ENCODE assay signal across 18 mouse cellular contexts in genomic region chr2:15038705-15039104, GRCm38 (mm10). TPM values are rescaled to one million over a fixed set of nuclear protein-coding genes. Genes with fewer than 3 reads are reported as not detected.
DNase-seq lines count a peak whose midpoint lies in the region; ATAC-seq and TF ChIP-seq lines count a peak whose summit lies in the region.
"Had no signal": no experiment of that assay in that cellular context is flagged by ENCODE, and none has a peak within 500 bp of the region (broad histone marks: within the 10 kb centered on the region; RNA-seq: fewer than 3 reads in every experiment).

No protein-coding gene starts in this region.

- TF ChIP-seq EP300 in heart, adult 2 months (IDR thresholded peaks at IDR 0.05; ENCODE audit: insufficient read depth, low read depth, low read length), result peak; percentile 95

- 42% methylated on average over 6 of the region's 6 CpGs for WGBS in heart, adult 2 months
- 78% methylated on average over 6 of the region's 6 CpGs for WGBS in heart, embryonic 12.5 days

- H3K27ac ChIP-seq in heart, adult 2 months, result peak overlapping the region; percentile 82
- H3K27ac ChIP-seq in heart, embryonic 12.5 days (ENCODE audit: poor library complexity, severe bottlenecking), result no peak overlapping the region
- H3K27ac ChIP-seq: intestine, embryonic 15.5 days; limb, embryonic 13.5 days had no signal

- H3K27me3 ChIP-seq in heart, adult 2 months (ENCODE audit: control insufficient read depth, insufficient read depth, low read length), result no peaks in the 10 kb centered on the region
- H3K27me3 ChIP-seq in heart, embryonic 12.5 days (replicated peaks), result no peaks in the 10 kb centered on the region
- H3K27me3 ChIP-seq: intestine, embryonic 15.5 days; limb, embryonic 13.5 days had no signal

- no peaks in the 10 kb centered on the region for H3K79me2 ChIP-seq in heart, adult 2 months (replicated peaks; ENCODE audit: control insufficient read depth, insufficient read depth, low read length)

- TF ChIP-seq CTCF in heart, adult 2 months (IDR thresholded peaks at IDR 0.05), result no peak

- no peak overlapping the region for H3K9ac ChIP-seq in heart, adult 2 months (ENCODE audit: low read depth, low read length)
- no peak overlapping the region for H3K9ac ChIP-seq in heart, embryonic 12.5 days
- H3K9ac ChIP-seq: intestine, embryonic 15.5 days; limb, embryonic 13.5 days; lung, embryonic 14.5 days had no signal

- intact Hi-C loops in heart, adult 2 months (cut with DNase I), result no loop called here
- intact Hi-C loops in heart, postnatal 14 days (cut with DNase I), result no loop called here

- peak; percentile 35 to 55 for DNase-seq in heart, adult 2 months
- peak; percentile 29 to 40 for DNase-seq in heart, postnatal 14 days
- peak; percentile 59 for DNase-seq in kidney, postnatal 14 days
- DNase-seq in lung, postnatal 25 days (ENCODE audit: low spot score), result peak; percentile 77
- no peak for DNase-seq in left cerebral cortex, adult 11 months (ENCODE audit: low spot score)
- no peak for DNase-seq in cerebellum, postnatal 14 days
- DNase-seq: cerebellum, adult 9-10 months; gastrocnemius, postnatal 14 days; layer of hippocampus, postnatal 36 days; lung, embryonic 14.5 days; right cerebral cortex, postnatal 25 days had no signal

- peak; percentile 53; the same call in 1 of the 2 replicates for TF ChIP-seq POLR2A in heart, adult 2 months (IDR thresholded peaks at IDR 0.05; ENCODE audit: insufficient read depth, low read depth, low read length)

- H3K4me3 ChIP-seq in heart, adult 2 months, result no peak overlapping the region
- no peak overlapping the region for H3K4me3 ChIP-seq in heart, embryonic 12.5 days
- H3K4me3 ChIP-seq: intestine, embryonic 15.5 days; limb, embryonic 13.5 days had no signal

- peaks cover 15% of the 10 kb centered on the region for H3K36me3 ChIP-seq in heart, adult 2 months (ENCODE audit: control insufficient read depth, insufficient read depth, low read length)
- peaks cover 12% of the 10 kb centered on the region for H3K36me3 ChIP-seq in heart, embryonic 12.5 days
- H3K36me3 ChIP-seq: intestine, embryonic 15.5 days had no signal

- no peak for ATAC-seq in heart, embryonic 12.5 days (ENCODE audit: insufficient number of reproducible peaks, low FRiP score)
- no peak for ATAC-seq in activated CD4-positive, CD25-positive, alpha-beta regulatory T cell, adult 4 months
- ATAC-seq: CD4-positive, CD25-positive, alpha-beta regulatory T cell, adult 4 months; forebrain, embryonic 16.5 days; intestine, embryonic 15.5 days had no signal

- H3K9me3 ChIP-seq in heart, embryonic 12.5 days (replicated peaks), result no peaks in the 10 kb centered on the region
- H3K9me3 ChIP-seq: intestine, embryonic 15.5 days; limb, embryonic 13.5 days had no signal

- no peak overlapping the region for H3K4me2 ChIP-seq in heart, embryonic 12.5 days
- H3K4me2 ChIP-seq: intestine, embryonic 15.5 days; limb, embryonic 13.5 days; lung, embryonic 14.5 days; midbrain, embryonic 11.5 days had no signal

- H3K4me1 ChIP-seq in heart, adult 2 months (ENCODE audit: control insufficient read depth, insufficient read depth, low read length), result peaks cover 4% of the 10 kb centered on the region
- no peaks in the 10 kb centered on the region for H3K4me1 ChIP-seq in heart, embryonic 12.5 days (replicated peaks)
- H3K4me1 ChIP-seq: intestine, embryonic 15.5 days; limb, embryonic 13.5 days had no signal

RNA-seq across cellular contexts. Expression of gene Arl5b, which starts 10.5 kb away (rescaled TPM):
- total RNA-seq in heart, adult 2 months (2021), result 10 to 100 TPM; 26.5 to 26.7 TPM
- polyA plus RNA-seq in heart, adult 2 months (2012; rRNA removed), result 6.5 and 15.1 TPM in 2 replicates
- polyA plus RNA-seq in heart, embryonic 12.5 days (2016; fragmentation: Nextera tagmentation; extraction: Ambion mirVana), result 29.1 and 31.1 TPM in 2 replicates
- 10 to 100 TPM; 29.9 to 34.4 TPM for total RNA-seq in heart, postnatal 14 days (2021)
- polyA plus RNA-seq in activated CD4-positive, CD25-positive, alpha-beta regulatory T cell, adult 4 months (2017; shearing (Covaris generic)), result 10 to 100 TPM; 10.3 to 13.5 TPM

RNA-seq across cellular contexts. Expression of gene Nsun6, which starts 16.2 kb away (rescaled TPM):
- total RNA-seq in heart, adult 2 months (2021), result 1 to 10 TPM; 4.3 to 4.5 TPM
- 0.94 and 2.2 TPM in 2 replicates for polyA plus RNA-seq in heart, adult 2 months (2012; rRNA removed)
- 6.8 and 8.3 TPM in 2 replicates for polyA plus RNA-seq in heart, embryonic 12.5 days (2016; fragmentation: Nextera tagmentation; extraction: Ambion mirVana)
- 1 to 10 TPM; 4.7 to 6.2 TPM for total RNA-seq in heart, postnatal 14 days (2021)
- 10 to 100 TPM; 16.6 to 29.7 TPM for polyA plus RNA-seq in activated CD4-positive, CD25-positive, alpha-beta regulatory T cell, adult 4 months (2017; shearing (Covaris generic))

Comparison
In these comparisons a context has a peak if more than half of its experiments do, and no peak if none do; other contexts are left out.
1. DNase-seq: peak in heart, adult 2 months (2 of 2), heart, postnatal 14 days (2 of 2), kidney, postnatal 14 days (single experiment) and lung, postnatal 25 days (single experiment); none in left cerebral cortex, adult 11 months (single experiment) and cerebellum, postnatal 14 days (0 of 2).